Mouse (Mus musculus): ENCODE results near the gene Dgkq. TPM values are rescaled to one million over a fixed set of nuclear protein-coding genes. Genes with fewer than 3 reads are reported as not detected.

Gene Dgkq
- polyA plus RNA-seq, 1 experiment from 2014 or later: 5.8 TPM

GRCm38 (mm10) chr5:108667370-108667769 is 2.1 kb downstream of the Dgkq start:
- H3K9ac ChIP-seq (ENCODE audit: low read depth, low read length): no peak overlapping the region
- ATAC-seq (replicated peaks; ENCODE audit: low FRiP score) (no peak), DNase-seq (ENCODE audit: low spot score) (no peak)
- WGBS: 72% methylated on average over 2 of the region's 2 CpGs
- no peaks in the 10 kb centered on the region for H3K27me3 ChIP-seq (replicated peaks; ENCODE audit: control insufficient read depth, insufficient read depth, low read length)
- no peak overlapping the region for H3K4me3 ChIP-seq (ENCODE audit: low read depth, low read length)
- H3K36me3 ChIP-seq (ENCODE audit: control insufficient read depth, insufficient read depth, low read length): peaks cover 9% of the 10 kb centered on the region
- H3K9me3 ChIP-seq (ENCODE audit: control insufficient read depth, low read length): no peaks in the 10 kb centered on the region
- no peak overlapping the region for H3K27ac ChIP-seq (ENCODE audit: low read depth, low read length)
- H3K4me1 ChIP-seq (replicated peaks; ENCODE audit: control insufficient read depth, insufficient read depth, low read length): peaks cover 9% of the 10 kb centered on the region
- H3K4me2 ChIP-seq: no peak overlapping the region

GRCm38 (mm10) chr5:108665066-108665465 is 4.4 kb downstream of the Dgkq start:
- Histone ChIP-seq H3K4me1 (replicated peaks; ENCODE audit: control insufficient read depth, insufficient read depth, low read length) (peaks cover 4% of the 10 kb centered on the region), H3K36me3 (ENCODE audit: control insufficient read depth, insufficient read depth, low read length) (no peaks in the 10 kb centered on the region), H3K27ac (ENCODE audit: low read depth, low read length) (no peak overlapping the region), H3K9ac (ENCODE audit: low read depth, low read length) (no peak overlapping the region), H3K4me2 (no peak overlapping the region), H3K9me3 (ENCODE audit: control insufficient read depth, low read length) (no peaks in the 10 kb centered on the region), H3K4me3 (ENCODE audit: low read depth, low read length) (no peak overlapping the region), H3K27me3 (replicated peaks; ENCODE audit: control insufficient read depth, insufficient read depth, low read length) (no peaks in the 10 kb centered on the region)
- no peak for DNase-seq (ENCODE audit: low spot score)
- ATAC-seq (replicated peaks; ENCODE audit: low FRiP score): no peak
- 42% methylated on average over 3 of the region's 3 CpGs for WGBS

GRCm38 (mm10) chr5:108662772-108663171 is 6.7 kb downstream of the Dgkq start:
- ATAC-seq (replicated peaks; ENCODE audit: low FRiP score): no peak
- DNase-seq (ENCODE audit: low spot score): no peak
- H3K27me3 ChIP-seq (replicated peaks; ENCODE audit: control insufficient read depth, insufficient read depth, low read length): no peaks in the 10 kb centered on the region
- H3K9me3 ChIP-seq (ENCODE audit: control insufficient read depth, low read length): no peaks in the 10 kb centered on the region
- no peaks in the 10 kb centered on the region for H3K36me3 ChIP-seq (ENCODE audit: control insufficient read depth, insufficient read depth, low read length)
- H3K4me3 ChIP-seq (ENCODE audit: low read depth, low read length): no peak overlapping the region
- H3K9ac ChIP-seq (ENCODE audit: low read depth, low read length): no peak overlapping the region
- 80% methylated on average over 4 of the region's 4 CpGs for WGBS
- H3K4me1 ChIP-seq (replicated peaks; ENCODE audit: control insufficient read depth, insufficient read depth, low read length): peaks cover 9% of the 10 kb centered on the region
- H3K4me2 ChIP-seq: no peak overlapping the region
- H3K27ac ChIP-seq (ENCODE audit: low read depth, low read length): no peak overlapping the region

- WGBS: 15% methylated on average over 36 of the region's 36 CpGs
- peak overlapping the region; percentile 84 for H3K4me3 ChIP-seq (ENCODE audit: low read depth, low read length)
- H3K27ac ChIP-seq (ENCODE audit: low read depth, low read length): peak overlapping the region; percentile 28; the same call in 1 of the 2 replicates
- H3K4me2 ChIP-seq: peak overlapping the region; percentile 76
- no peaks in the 10 kb centered on the region for H3K27me3 ChIP-seq (replicated peaks; ENCODE audit: control insufficient read depth, insufficient read depth, low read length)
- peak; percentile 85 for DNase-seq (ENCODE audit: low spot score)
- peak overlapping the region; percentile 83 for H3K9ac ChIP-seq (ENCODE audit: low read depth, low read length)
- H3K4me1 ChIP-seq (replicated peaks; ENCODE audit: control insufficient read depth, insufficient read depth, low read length): peaks cover 9% of the 10 kb centered on the region
- no peaks in the 10 kb centered on the region for H3K36me3 ChIP-seq (ENCODE audit: control insufficient read depth, insufficient read depth, low read length)
- H3K9me3 ChIP-seq (ENCODE audit: control insufficient read depth, low read length): no peaks in the 10 kb centered on the region
- peak; percentile 99 for ATAC-seq (replicated peaks; ENCODE audit: low FRiP score)
Observed at GRCm38 (mm10) chr5:108660632-108661268, 8.7 kb downstream of the Dgkq start.

GRCm38 (mm10) chr5:108659698-108660631 is 9.5 kb downstream of the Dgkq start, which contains the start of gene Idua:
Idua (plus strand) TSS chr5:108660331.
- peak within 1 kb of the TSS; percentile 28; the same call in 1 of the 2 replicates for H3K27ac ChIP-seq (ENCODE audit: low read depth, low read length)
- DNase-seq (ENCODE audit: low spot score): no peak
- 10% methylated on average over 24 of the region's 24 CpGs for WGBS

GRCm38 (mm10) chr5:108658611-108659010 is 10.9 kb downstream of the Dgkq start:
- H3K4me1 ChIP-seq (replicated peaks; ENCODE audit: control insufficient read depth, insufficient read depth, low read length): peaks cover 9% of the 10 kb centered on the region
- no peak overlapping the region for H3K4me3 ChIP-seq (ENCODE audit: low read depth, low read length)
- no peak overlapping the region for H3K4me2 ChIP-seq
- peaks cover 13% of the 10 kb centered on the region; the same call in 1 of the 2 replicates for H3K36me3 ChIP-seq (ENCODE audit: control insufficient read depth, insufficient read depth, low read length)
- no peak overlapping the region for H3K27ac ChIP-seq (ENCODE audit: low read depth, low read length)
- DNase-seq (ENCODE audit: low spot score) (no peak), ATAC-seq (replicated peaks; ENCODE audit: low FRiP score) (no peak)
- WGBS: 93% methylated on average over 1 of the region's 1 CpGs
- H3K9me3 ChIP-seq (ENCODE audit: control insufficient read depth, low read length): no peaks in the 10 kb centered on the region
- no peaks in the 10 kb centered on the region for H3K27me3 ChIP-seq (replicated peaks; ENCODE audit: control insufficient read depth, insufficient read depth, low read length)
- H3K9ac ChIP-seq (ENCODE audit: low read depth, low read length): no peak overlapping the region

More at GRCm38 (mm10) chr5:108659698-108660631, 9.5 kb downstream of the Dgkq start, which contains the start of gene Idua:
- peaks cover 6% of the 10 kb centered on the region; the same call in 1 of the 2 replicates for H3K36me3 ChIP-seq (ENCODE audit: control insufficient read depth, insufficient read depth, low read length)
- no peaks in the 10 kb centered on the region for H3K9me3 ChIP-seq (ENCODE audit: control insufficient read depth, low read length)
- H3K4me3 ChIP-seq (ENCODE audit: low read depth, low read length): peak within 1 kb of the TSS; percentile 84
- H3K4me1 ChIP-seq (replicated peaks; ENCODE audit: control insufficient read depth, insufficient read depth, low read length): peaks cover 9% of the 10 kb centered on the region
- peak within 1 kb of the TSS; percentile 83 for H3K9ac ChIP-seq (ENCODE audit: low read depth, low read length)
- ATAC-seq (replicated peaks; ENCODE audit: low FRiP score): peak; percentile 57
- peak within 1 kb of the TSS; percentile 76 for H3K4me2 ChIP-seq
- no peaks in the 10 kb centered on the region for H3K27me3 ChIP-seq (replicated peaks; ENCODE audit: control insufficient read depth, insufficient read depth, low read length)

- Histone ChIP-seq H3K9ac (ENCODE audit: low read depth, low read length) (no peak overlapping the region), H3K4me1 (replicated peaks; ENCODE audit: control insufficient read depth, insufficient read depth, low read length) (peaks cover 9% of the 10 kb centered on the region), H3K27me3 (replicated peaks; ENCODE audit: control insufficient read depth, insufficient read depth, low read length) (no peaks in the 10 kb centered on the region), H3K4me2 (no peak overlapping the region), H3K4me3 (ENCODE audit: low read depth, low read length) (no peak overlapping the region), H3K27ac (ENCODE audit: low read depth, low read length) (no peak overlapping the region), H3K36me3 (ENCODE audit: control insufficient read depth, insufficient read depth, low read length) (peaks cover 23% of the 10 kb centered on the region), H3K9me3 (ENCODE audit: control insufficient read depth, low read length) (no peaks in the 10 kb centered on the region)
- DNase-seq (ENCODE audit: low spot score) (no peak), ATAC-seq (replicated peaks; ENCODE audit: low FRiP score) (no peak)
- 79% methylated on average over 5 of the region's 5 CpGs for WGBS
Observed at GRCm38 (mm10) chr5:108657406-108657805, 12.1 kb downstream of the Dgkq start.

GRCm38 (mm10) chr5:108655891-108656650 is 13.4 kb downstream of the Dgkq start:
- 91% methylated on average over 15 of the region's 15 CpGs for WGBS
- ATAC-seq (replicated peaks; ENCODE audit: low FRiP score): no peak
- no peak overlapping the region for H3K4me2 ChIP-seq
- peaks cover 25% of the 10 kb centered on the region for H3K36me3 ChIP-seq (ENCODE audit: control insufficient read depth, insufficient read depth, low read length)
- H3K9me3 ChIP-seq (ENCODE audit: control insufficient read depth, low read length): no peaks in the 10 kb centered on the region
- H3K27me3 ChIP-seq (replicated peaks; ENCODE audit: control insufficient read depth, insufficient read depth, low read length): no peaks in the 10 kb centered on the region
- peaks cover 9% of the 10 kb centered on the region for H3K4me1 ChIP-seq (replicated peaks; ENCODE audit: control insufficient read depth, insufficient read depth, low read length)
- H3K27ac ChIP-seq (ENCODE audit: low read depth, low read length): no peak overlapping the region
- DNase-seq (ENCODE audit: low spot score): no peak
- no peak overlapping the region for H3K4me3 ChIP-seq (ENCODE audit: low read depth, low read length)
- no peak overlapping the region for H3K9ac ChIP-seq (ENCODE audit: low read depth, low read length)

Measured in liver, embryonic 11.5 days (tissue).